Mouse (Mus musculus) spleen, postnatal 4 days (tissue): Measurements from ENCODE around the gene Gm15155.
"Not testable (repeated sequence)": the region's sequence is repeated elsewhere in the genome, so short reads cannot be mapped to it uniquely, and the experiment has no call there.

Experiments used
- DNase-seq, 2 experiments: peaks; one replicate each; pipeline ENCODE4 v3.0.0; 2022; ENCODE audit warnings: low spot score in 2 of 2

Gm15155 gene

GRCm38 (mm10) chrX:156009756-156010155, 385.2 kb downstream of the Gm15155 start:
- DNase-seq = no peak

- DNase-seq = no peak
Observed at GRCm38 (mm10) chrX:156155776-156156175, 531.2 kb downstream of the Gm15155 start.

GRCm38 (mm10) chrX:156171587-156171986, 547.0 kb downstream of the Gm15155 start:
- DNase-seq = no peak

- not testable (repeated sequence) for DNase-seq
Observed at GRCm38 (mm10) chrX:156303806-156304205, 679.3 kb downstream of the Gm15155 start.
